Mouse (Mus musculus): ENCODE measurements around the gene Fgf18. TPM values are rescaled to one million over a fixed set of nuclear protein-coding genes. Genes with fewer than 3 reads are reported as not detected.

The Fgf18 gene
- polyA plus RNA-seq, 1 experiment from 2014 or later = 0.76 TPM

GRCm38 (mm10) chr11:33081175-33081574, 66.0 kb downstream of the Fgf18 start:
- Histone ChIP-seq H3K27ac (no peak overlapping the region), H3K4me3 (replicated peaks; ENCODE audit: low read depth, low read length) (no peak overlapping the region), H3K9me3 (replicated peaks; ENCODE audit: low read length) (no peaks in the 10 kb centered on the region), H3K9ac (ENCODE audit: low read depth, low read length) (no peak overlapping the region), H3K4me1 (replicated peaks; ENCODE audit: insufficient read depth, low read length) (peaks cover 4% of the 10 kb centered on the region; the same call in 1 of the 2 replicates), H3K36me3 (ENCODE audit: insufficient read depth, low read length) (no peaks in the 10 kb centered on the region), H3K27me3 (ENCODE audit: insufficient read depth, low read length) (no peaks in the 10 kb centered on the region), H3K4me2 (ENCODE audit: low read length) (no peak overlapping the region)
- TF ChIP-seq CTCF (IDR thresholded peaks at IDR 0.05; ENCODE audit: low read depth) = no peak
- ATAC-seq (replicated peaks; ENCODE audit: low FRiP score, low read depth) = no peak
- WGBS = 79% methylated on average over 3 of the region's 3 CpGs
- no peak for DNase-seq (ENCODE audit: low spot score)

- Histone ChIP-seq H3K9ac (ENCODE audit: low read depth, low read length) (no peak overlapping the region), H3K36me3 (ENCODE audit: insufficient read depth, low read length) (no peaks in the 10 kb centered on the region), H3K9me3 (replicated peaks; ENCODE audit: low read length) (no peaks in the 10 kb centered on the region), H3K27ac (no peak overlapping the region), H3K4me3 (replicated peaks; ENCODE audit: low read depth, low read length) (no peak overlapping the region), H3K4me1 (replicated peaks; ENCODE audit: insufficient read depth, low read length) (peaks cover 4% of the 10 kb centered on the region; the same call in 1 of the 2 replicates), H3K27me3 (ENCODE audit: insufficient read depth, low read length) (no peaks in the 10 kb centered on the region), H3K4me2 (ENCODE audit: low read length) (no peak overlapping the region)
- DNase-seq (ENCODE audit: low spot score) (no peak), ATAC-seq (replicated peaks; ENCODE audit: low FRiP score, low read depth) (no peak)
- TF ChIP-seq CTCF (IDR thresholded peaks at IDR 0.05; ENCODE audit: low read depth) = no peak
- WGBS = 66% methylated on average over 16 of the region's 16 CpGs
These were observed 67.0 kb downstream of the Fgf18 start for GRCm38 (mm10) chr11:33080046-33080808.

- no peak for TF ChIP-seq CTCF (IDR thresholded peaks at IDR 0.05; ENCODE audit: low read depth)
- WGBS = 73% methylated on average over 6 of the region's 6 CpGs
- DNase-seq (ENCODE audit: low spot score) = no peak
These were observed 67.8 kb downstream of the Fgf18 start for GRCm38 (mm10) chr11:33079424-33079823.

GRCm38 (mm10) chr11:33078036-33078435, 69.2 kb downstream of the Fgf18 start:
- Histone ChIP-seq H3K9me3 (replicated peaks; ENCODE audit: low read length) (no peaks in the 10 kb centered on the region), H3K4me3 (replicated peaks; ENCODE audit: low read depth, low read length) (no peak overlapping the region), H3K27ac (peak overlapping the region; percentile 64), H3K27me3 (ENCODE audit: insufficient read depth, low read length) (no peaks in the 10 kb centered on the region), H3K9ac (ENCODE audit: low read depth, low read length) (no peak overlapping the region), H3K4me1 (replicated peaks; ENCODE audit: insufficient read depth, low read length) (peaks cover 4% of the 10 kb centered on the region; the same call in 1 of the 2 replicates), H3K36me3 (ENCODE audit: insufficient read depth, low read length) (no peaks in the 10 kb centered on the region), H3K4me2 (ENCODE audit: low read length) (no peak overlapping the region)
- ATAC-seq (replicated peaks; ENCODE audit: low FRiP score, low read depth) = peak; percentile 86
- peak; percentile 71 for DNase-seq (ENCODE audit: low spot score)
- no peak for TF ChIP-seq CTCF (IDR thresholded peaks at IDR 0.05; ENCODE audit: low read depth)
- 33% methylated on average over 7 of the region's 7 CpGs for WGBS

More at GRCm38 (mm10) chr11:33079424-33079823, 67.8 kb downstream of the Fgf18 start:
- H3K27me3 ChIP-seq (ENCODE audit: insufficient read depth, low read length) = no peaks in the 10 kb centered on the region
- no peaks in the 10 kb centered on the region for H3K9me3 ChIP-seq (replicated peaks; ENCODE audit: low read length)
- H3K4me2 ChIP-seq (ENCODE audit: low read length) = no peak overlapping the region
- no peak for ATAC-seq (replicated peaks; ENCODE audit: low FRiP score, low read depth)
- H3K4me1 ChIP-seq (replicated peaks; ENCODE audit: insufficient read depth, low read length) = peaks cover 4% of the 10 kb centered on the region; the same call in 1 of the 2 replicates
- no peak overlapping the region for H3K27ac ChIP-seq
- H3K9ac ChIP-seq (ENCODE audit: low read depth, low read length) = no peak overlapping the region
- H3K36me3 ChIP-seq (ENCODE audit: insufficient read depth, low read length) = no peaks in the 10 kb centered on the region
- no peak overlapping the region for H3K4me3 ChIP-seq (replicated peaks; ENCODE audit: low read depth, low read length)

GRCm38 (mm10) chr11:33075293-33075692, 71.9 kb downstream of the Fgf18 start:
- H3K9me3 ChIP-seq (replicated peaks; ENCODE audit: low read length) = no peaks in the 10 kb centered on the region
- no peaks in the 10 kb centered on the region for H3K27me3 ChIP-seq (ENCODE audit: insufficient read depth, low read length)
- peaks cover 4% of the 10 kb centered on the region; the same call in 1 of the 2 replicates for H3K4me1 ChIP-seq (replicated peaks; ENCODE audit: insufficient read depth, low read length)
- DNase-seq (ENCODE audit: low spot score) (no peak), ATAC-seq (replicated peaks; ENCODE audit: low FRiP score, low read depth) (no peak)
- 47% methylated on average over 8 of the region's 8 CpGs for WGBS
- H3K9ac ChIP-seq (ENCODE audit: low read depth, low read length) = no peak overlapping the region
- no peaks in the 10 kb centered on the region for H3K36me3 ChIP-seq (ENCODE audit: insufficient read depth, low read length)
- no peak overlapping the region for H3K4me2 ChIP-seq (ENCODE audit: low read length)
- H3K27ac ChIP-seq = no peak overlapping the region
- no peak for TF ChIP-seq CTCF (IDR thresholded peaks at IDR 0.05; ENCODE audit: low read depth)
- no peak overlapping the region for H3K4me3 ChIP-seq (replicated peaks; ENCODE audit: low read depth, low read length)

GRCm38 (mm10) chr11:33074541-33074940, 72.7 kb downstream of the Fgf18 start:
- no peak for DNase-seq (ENCODE audit: low spot score)
- H3K27me3 ChIP-seq (ENCODE audit: insufficient read depth, low read length) = no peaks in the 10 kb centered on the region
- peaks cover 4% of the 10 kb centered on the region; the same call in 1 of the 2 replicates for H3K4me1 ChIP-seq (replicated peaks; ENCODE audit: insufficient read depth, low read length)
- no peak overlapping the region for H3K27ac ChIP-seq
- H3K9ac ChIP-seq (ENCODE audit: low read depth, low read length) = no peak overlapping the region
- no peak for TF ChIP-seq CTCF (IDR thresholded peaks at IDR 0.05; ENCODE audit: low read depth)
- H3K4me2 ChIP-seq (ENCODE audit: low read length) = no peak overlapping the region
- ATAC-seq (replicated peaks; ENCODE audit: low FRiP score, low read depth) = no peak
- no peak overlapping the region for H3K4me3 ChIP-seq (replicated peaks; ENCODE audit: low read depth, low read length)
- H3K36me3 ChIP-seq (ENCODE audit: insufficient read depth, low read length) = no peaks in the 10 kb centered on the region
- no peaks in the 10 kb centered on the region for H3K9me3 ChIP-seq (replicated peaks; ENCODE audit: low read length)
- WGBS = 79% methylated on average over 7 of the region's 7 CpGs
